Mouse (Mus musculus) spleen, adult 2 months (tissue): ENCODE results near the gene Zpbp2.

Experiments
- CTCF ChIP-seq: fragments of 200-500 bp; IDR thresholded peaks from 2 replicates; pipeline ENCODE4 v1.5.1; 2011; ENCODE audit warnings: mild to moderate bottlenecking, inconsistent platforms; ENCODE audit not compliant: insufficient read depth, insufficient read length, insufficient replicate concordance; ENCODE audit errors: extremely low read depth
- POLR2A ChIP-seq: fragments of 200-500 bp; IDR thresholded peaks from 2 replicates; pipeline ENCODE4 v1.6.1; 2011; ENCODE audit warnings: low read depth, low read length, inconsistent platforms

DNA sequence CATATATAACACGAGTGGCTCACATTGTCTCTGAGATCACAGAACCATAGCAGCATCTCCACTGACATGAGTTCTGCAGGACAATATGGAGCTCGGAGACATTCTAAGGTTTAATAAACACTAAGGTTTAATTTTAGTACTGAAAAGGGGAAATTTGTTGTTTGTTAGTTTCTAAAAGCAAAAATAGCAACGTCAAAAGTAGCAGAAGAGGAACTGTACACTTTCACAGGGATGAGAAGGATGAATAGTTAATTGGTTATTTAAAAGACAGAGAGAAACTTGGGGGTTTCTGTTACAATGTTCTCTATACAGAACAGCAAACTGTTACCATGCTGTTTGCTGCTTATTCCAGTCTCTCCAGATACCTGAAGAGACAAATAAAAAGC lies 3.6 kb upstream of the Zpbp2 start:
- TF ChIP-seq CTCF (no peak), POLR2A (no peak)
